Mouse (Mus musculus) c-Kit-negative CD71-positive TER-119-positive erythroid progenitor cells, embryonic 14.5 days (primary cell): ENCODE data around the gene Gli2.

Experiments used
- DNase-seq: peaks from one replicate; pipeline ENCODE4 v3.0.0-alpha.2; 2013; ENCODE audit warnings: low read depth, low spot score

Gli2 gene

GRCm38 (mm10) chr1:118994482-118995105 is 58.8 kb downstream of the Gli2 start:
- DNase-seq, result no peak

DNA sequence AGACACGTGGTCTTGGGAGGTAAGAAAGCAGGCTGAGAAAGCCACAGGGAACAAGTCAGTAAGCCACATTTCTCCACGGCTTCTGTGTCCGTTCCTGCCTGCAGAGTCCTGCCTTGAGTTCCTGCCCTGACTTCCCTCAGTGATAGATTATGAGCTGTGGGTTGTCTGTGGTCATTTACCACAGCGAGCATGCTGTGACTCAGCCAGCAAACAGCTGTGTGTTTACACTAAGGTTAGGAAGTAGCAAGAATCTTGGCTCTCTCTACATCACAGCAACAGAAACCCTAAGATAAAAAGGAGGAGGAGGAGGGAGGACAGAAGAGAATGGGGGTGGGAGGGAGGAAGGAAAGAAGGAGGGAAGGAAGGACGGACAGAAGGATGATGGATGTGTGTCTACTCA is 59.6 kb downstream of the Gli2 start:
- DNase-seq, result no peak

GRCm38 (mm10) chr1:118988331-118988730 is 65.1 kb downstream of the Gli2 start:
- DNase-seq, result no peak

GRCm38 (mm10) chr1:118987538-118987937 is 65.9 kb downstream of the Gli2 start:
- DNase-seq, result no peak

DNA sequence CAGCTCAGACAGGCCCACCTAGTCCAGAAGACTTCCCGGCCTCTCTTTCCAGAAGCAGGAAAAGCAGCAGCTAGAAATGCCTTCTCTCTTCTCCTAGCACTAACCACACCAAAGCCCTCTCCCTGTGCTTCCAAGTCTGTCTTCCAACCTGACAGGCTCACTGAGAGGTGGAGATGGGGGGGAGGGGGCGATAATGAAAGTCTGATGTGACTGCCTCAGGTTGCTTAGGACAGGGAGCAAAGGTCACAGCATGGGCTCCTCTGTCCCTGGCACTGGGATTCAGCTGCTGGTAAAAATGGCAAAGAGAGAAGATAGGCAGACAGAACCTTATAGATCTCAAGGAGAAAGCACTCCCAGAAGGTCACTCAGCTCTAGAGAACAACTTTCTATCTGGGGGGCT is 70.0 kb downstream of the Gli2 start:
- no peak for DNase-seq

DNA sequence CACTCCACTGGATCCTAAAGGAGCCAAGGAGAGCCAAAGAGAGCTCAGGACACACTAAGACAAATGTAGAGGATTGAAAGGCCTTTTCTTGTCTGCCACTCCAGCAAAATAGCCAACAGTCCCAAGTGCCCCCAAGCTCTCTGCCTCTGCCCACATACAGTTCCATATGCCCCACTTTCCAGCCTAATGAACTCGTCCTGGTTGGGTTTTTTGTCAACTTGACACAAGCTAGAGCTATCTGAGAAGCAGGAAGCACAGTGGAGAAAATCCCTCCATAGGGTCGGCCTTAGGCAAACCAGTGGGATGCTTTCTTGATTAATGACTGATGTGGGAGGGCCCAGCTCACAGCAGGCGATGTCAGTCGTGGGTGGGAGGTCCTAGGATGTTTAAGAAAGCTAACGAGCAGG is 70.6 kb downstream of the Gli2 start:
- no peak for DNase-seq

GRCm38 (mm10) chr1:118981943-118982804 is 71.2 kb downstream of the Gli2 start:
- DNase-seq, result no peak

- DNase-seq, result no peak
Measured at GRCm38 (mm10) chr1:118980636-118981035, 72.8 kb downstream of the Gli2 start.

- no peak for DNase-seq
Measured at GRCm38 (mm10) chr1:118976596-118976995, 76.8 kb downstream of the Gli2 start.

DNA sequence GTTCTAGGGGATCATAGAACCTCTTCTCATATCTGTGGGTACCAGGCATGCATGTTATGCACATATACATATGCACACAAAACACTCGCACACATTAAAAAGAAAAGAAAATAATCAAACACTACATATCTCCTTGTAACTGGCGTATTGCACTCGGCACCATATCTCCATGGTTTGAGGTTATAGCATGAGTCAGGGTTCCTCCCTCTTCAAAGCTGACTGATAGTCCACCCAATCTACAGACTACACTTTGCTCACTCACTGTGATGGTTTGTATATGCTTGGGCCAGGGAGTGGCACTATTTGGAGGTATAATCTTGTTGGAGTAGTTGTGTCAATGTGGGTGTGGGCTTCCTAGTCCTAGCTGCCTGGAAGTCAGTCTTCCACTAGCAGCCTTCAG is 78.0 kb downstream of the Gli2 start:
- DNase-seq, result no peak

GRCm38 (mm10) chr1:118970068-118970467 is 83.4 kb downstream of the Gli2 start:
- DNase-seq, result no peak

DNA sequence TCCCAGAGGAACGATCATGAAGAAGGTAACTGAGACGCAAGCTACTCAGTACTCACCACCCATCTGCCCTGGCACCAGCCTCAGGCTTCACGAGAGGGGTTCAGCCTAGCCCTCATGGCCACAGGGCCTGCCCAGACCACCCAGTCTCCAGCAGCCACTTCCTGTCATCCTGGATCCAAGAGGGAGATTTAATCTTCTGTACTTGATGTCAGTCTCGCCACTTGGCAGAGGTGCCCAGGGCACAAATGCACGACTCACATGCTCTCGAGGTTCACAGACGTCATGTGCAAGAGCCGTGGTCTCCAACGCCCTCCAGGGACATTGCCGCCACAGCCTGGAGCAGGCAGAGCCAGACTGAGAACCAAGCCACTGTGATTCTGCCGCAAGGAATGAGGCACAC is 84.0 kb downstream of the Gli2 start:
- DNase-seq, result no peak

DNA sequence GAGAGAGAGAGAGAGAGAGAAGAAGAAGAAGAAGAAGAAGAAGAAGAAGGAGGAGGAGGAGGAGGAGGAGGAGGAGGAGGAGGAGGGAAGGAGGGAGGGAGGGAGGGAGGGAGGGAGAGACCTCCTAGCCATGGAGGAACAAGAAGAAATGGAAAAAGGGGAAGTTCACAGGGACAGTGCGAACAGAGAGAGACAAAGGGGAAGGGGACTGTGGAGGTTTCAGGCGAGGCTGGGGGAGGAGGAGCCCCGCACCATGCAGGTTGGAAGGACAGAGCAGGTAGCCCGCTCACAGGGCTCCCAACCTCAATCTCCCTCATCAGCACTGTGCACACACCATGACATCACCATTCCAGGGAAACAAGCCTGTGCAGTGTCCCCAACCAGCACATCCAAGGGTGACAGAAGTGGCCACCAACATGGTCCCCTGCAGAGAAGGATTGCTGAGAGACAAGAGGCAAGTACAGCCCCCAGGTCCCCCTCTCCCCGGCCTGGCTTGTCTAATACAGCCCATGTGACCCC is 84.7 kb downstream of the Gli2 start:
- DNase-seq, result no peak

GRCm38 (mm10) chr1:118967976-118968375 is 85.4 kb downstream of the Gli2 start:
- DNase-seq, result no peak

DNA sequence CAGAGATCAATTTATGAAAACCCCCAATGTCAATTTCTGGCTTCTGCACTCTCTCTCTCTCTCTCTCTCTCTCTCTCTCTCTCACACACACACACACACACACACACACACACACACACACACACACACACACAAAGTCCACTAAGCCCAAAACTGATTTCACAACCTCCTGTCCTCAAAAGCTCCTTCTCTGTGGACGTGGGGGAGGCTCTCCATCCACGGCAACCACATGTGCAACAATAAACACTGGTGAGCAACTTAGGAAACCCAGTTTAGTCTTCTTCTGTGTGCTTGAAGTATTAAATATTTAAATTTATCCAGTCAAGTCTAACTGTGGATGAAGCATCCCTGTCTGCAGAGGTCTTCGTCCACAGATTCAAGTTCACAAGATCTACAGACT is 86.1 kb downstream of the Gli2 start:
- DNase-seq, result no peak

GRCm38 (mm10) chr1:118958644-118959043 is 94.8 kb downstream of the Gli2 start:
- DNase-seq, result no peak

GRCm38 (mm10) chr1:118955791-118956190 is 97.6 kb downstream of the Gli2 start:
- no peak for DNase-seq

DNA sequence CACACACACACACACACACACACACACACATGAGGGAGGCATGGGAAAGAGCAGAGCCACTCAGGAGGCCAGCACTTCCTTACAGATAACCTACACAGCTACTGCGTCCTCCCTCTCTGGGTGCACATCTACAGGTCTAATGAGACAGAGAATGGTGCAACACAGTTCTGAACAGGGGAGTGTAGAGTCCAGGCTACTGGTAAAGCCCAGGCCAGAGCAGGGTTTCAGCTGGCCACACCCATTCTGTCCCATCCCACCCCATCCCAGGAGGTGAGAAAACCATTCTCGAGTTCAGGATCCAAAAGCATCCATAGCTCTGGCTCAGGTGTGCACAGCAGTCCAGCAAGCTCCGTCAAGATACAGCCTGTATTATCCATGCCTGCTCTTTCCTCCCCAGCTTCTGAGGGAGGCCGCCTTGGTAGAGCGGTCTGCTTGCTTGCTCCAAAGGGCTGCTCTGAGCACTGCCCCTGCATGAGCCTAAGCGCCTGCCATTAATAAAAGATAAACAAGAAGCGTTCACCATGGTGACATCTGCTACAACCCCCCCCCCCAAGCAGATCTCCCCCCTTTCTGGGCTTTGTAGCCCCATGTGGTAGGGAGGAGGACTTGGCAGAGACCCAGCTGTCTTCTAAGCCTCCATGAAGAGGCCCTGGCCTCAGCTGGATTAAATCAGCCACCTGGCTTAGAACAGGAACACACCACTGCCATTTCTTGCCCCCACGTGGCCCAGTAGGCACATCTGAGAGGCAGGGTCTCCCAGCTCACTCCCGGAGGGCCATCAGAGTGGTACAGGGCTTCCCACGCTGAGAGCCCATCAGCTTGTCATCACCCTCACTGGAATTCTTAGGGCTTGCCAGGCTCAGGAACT is 98.8 kb downstream of the Gli2 start:
- no peak for DNase-seq

GRCm38 (mm10) chr1:118953031-118953430 is 100.4 kb downstream of the Gli2 start:
- DNase-seq, result no peak

DNA sequence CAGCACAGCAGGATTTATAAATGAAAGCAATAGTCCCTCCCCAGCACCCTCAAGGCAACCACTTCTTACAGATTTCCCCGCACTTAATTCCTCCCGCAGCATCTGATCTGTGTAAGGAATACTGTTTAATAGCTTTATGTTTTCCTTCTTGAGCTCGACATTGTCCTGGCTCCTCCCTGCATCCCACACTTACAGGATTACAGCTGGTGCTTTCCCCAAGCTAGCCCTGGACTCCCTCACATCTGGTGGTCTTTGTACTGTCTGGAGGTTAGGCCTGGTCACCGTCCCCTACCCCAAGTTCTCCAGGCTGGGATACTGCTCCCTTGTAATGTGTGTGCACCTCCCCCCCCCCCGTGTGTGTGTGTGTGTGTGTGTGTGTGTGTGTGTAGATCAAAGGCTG is 101.1 kb downstream of the Gli2 start:
- DNase-seq, result no peak

DNA sequence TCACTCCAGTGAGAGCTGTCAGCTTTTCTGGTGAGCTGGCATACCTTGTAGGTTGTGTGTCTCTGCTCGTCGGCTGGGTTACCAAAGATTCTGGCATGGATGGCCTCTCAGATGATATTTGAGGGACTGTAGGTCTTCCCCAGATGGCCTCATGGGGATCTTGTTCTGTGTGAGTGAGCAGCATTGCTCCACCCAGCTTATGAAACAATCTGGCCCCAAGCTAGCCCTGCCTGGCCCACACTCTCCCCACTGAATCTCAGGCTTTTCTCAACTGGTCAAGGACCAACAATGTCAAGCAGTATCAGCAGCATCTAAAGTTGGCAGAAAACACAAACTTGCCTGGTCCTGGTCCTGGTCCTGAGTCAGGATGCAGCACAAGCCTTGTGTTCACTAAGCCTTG is 105.0 kb downstream of the Gli2 start:
- DNase-seq, result no peak

GRCm38 (mm10) chr1:118947221-118947620 is 106.2 kb downstream of the Gli2 start:
- DNase-seq, result no peak
